Mouse (Mus musculus): Measurements from ENCODE around the gene 2310034C09Rik.

DNA sequence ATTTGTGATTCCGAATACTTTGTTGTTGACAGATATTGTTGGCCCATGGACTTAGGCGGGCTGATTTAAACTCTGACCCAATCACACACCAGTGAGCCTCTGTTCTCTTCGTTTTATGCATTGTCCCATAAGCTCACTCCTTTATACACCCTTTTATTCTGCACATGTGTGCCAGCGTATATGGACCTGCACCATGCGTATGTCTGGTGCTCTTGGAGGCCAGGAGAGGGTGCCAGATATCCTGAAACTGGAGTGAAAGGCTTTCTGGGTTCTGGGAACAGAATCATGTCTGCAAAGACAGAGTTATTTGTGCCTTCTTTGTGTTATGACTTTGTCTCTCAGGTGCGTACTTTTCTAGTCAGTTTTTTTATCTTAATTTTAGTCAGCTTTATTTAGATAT, 47.4 kb upstream of the 2310034C09Rik start:
- TF ChIP-seq CTCF (IDR thresholded peaks at IDR 0.05; ENCODE audit: low read depth) = peak; percentile 64
- TF ChIP-seq EP300 (IDR thresholded peaks at IDR 0.05; ENCODE audit: low read depth) = no peak

Measured in liver, postnatal 0 days (tissue).